ENCODE assay signal across 8 mouse cellular contexts in genomic region chr4:152313934-152314333, GRCm38 (mm10). TPM values are rescaled to one million over a fixed set of nuclear protein-coding genes. Genes with fewer than 3 reads are reported as not detected.
DNase-seq lines count a peak whose midpoint lies in the region; ATAC-seq and TF ChIP-seq lines count a peak whose summit lies in the region.

No protein-coding gene starts in this region.

- TF ChIP-seq POLR2A in cortical plate, adult 2 months (IDR thresholded peaks at IDR 0.05; ENCODE audit: extremely low read depth, insufficient read depth, low read length), result no peak

- no peak for ATAC-seq in liver, embryonic 14.5 days (ENCODE audit: insufficient read depth)
- no peak for ATAC-seq in liver, postnatal 0 days
- ATAC-seq in midbrain, postnatal 0 days (ENCODE audit: low FRiP score), result peak; percentile 41; the same call in 1 of the 2 replicates
- ATAC-seq in granulocyte monocyte progenitor cell, adult 5-6 weeks (replicated peaks; ENCODE audit: poor library complexity, severe bottlenecking), result no peak

- no peak overlapping the region for H3K4me2 ChIP-seq in liver, embryonic 14.5 days (ENCODE audit: low read depth)
- H3K4me2 ChIP-seq in liver, postnatal 0 days (ENCODE audit: low read depth, low read length), result no peak overlapping the region
- peak overlapping the region; percentile 71 for H3K4me2 ChIP-seq in midbrain, postnatal 0 days (ENCODE audit: low read depth, low read length, poor library complexity, severe bottlenecking)

- no peak overlapping the region for H3K27ac ChIP-seq in liver, embryonic 14.5 days
- no peak overlapping the region for H3K27ac ChIP-seq in liver, postnatal 0 days (ENCODE audit: low read depth)
- no peak overlapping the region for H3K27ac ChIP-seq in cortical plate, adult 2 months (ENCODE audit: insufficient read depth, low read length)
- H3K27ac ChIP-seq in hindbrain, embryonic 10.5 days, result 0 out of 2 replicates have a peak overlapping the region, but pooled peaks have one; percentile 8
- H3K27ac ChIP-seq in midbrain, postnatal 0 days (ENCODE audit: low read depth, low read length), result no peak overlapping the region

- no peak overlapping the region for H3K9ac ChIP-seq in liver, embryonic 14.5 days (replicated peaks)
- no peak overlapping the region for H3K9ac ChIP-seq in liver, postnatal 0 days (replicated peaks)
- H3K9ac ChIP-seq in midbrain, postnatal 0 days (replicated peaks; ENCODE audit: low read length, poor library complexity, severe bottlenecking), result peak overlapping the region; percentile 59

- H3K36me3 ChIP-seq in liver, embryonic 14.5 days (replicated peaks; ENCODE audit: control insufficient read depth, insufficient read depth, low read depth), result no peaks in the 10 kb centered on the region
- no peaks in the 10 kb centered on the region for H3K36me3 ChIP-seq in liver, postnatal 0 days (replicated peaks; ENCODE audit: insufficient read depth, low read length)
- peaks cover 3% of the 10 kb centered on the region; the same call in 1 of the 2 replicates for H3K36me3 ChIP-seq in hindbrain, embryonic 10.5 days
- H3K36me3 ChIP-seq in midbrain, postnatal 0 days (ENCODE audit: insufficient read depth, low read length), result peaks cover 2% of the 10 kb centered on the region; the same call in 1 of the 2 replicates

- H3K9me3 ChIP-seq in liver, embryonic 14.5 days (ENCODE audit: control insufficient read depth, low read length), result no peaks in the 10 kb centered on the region
- no peaks in the 10 kb centered on the region for H3K9me3 ChIP-seq in liver, postnatal 0 days (ENCODE audit: low read length)
- H3K9me3 ChIP-seq in hindbrain, embryonic 10.5 days, result no peaks in the 10 kb centered on the region
- no peaks in the 10 kb centered on the region for H3K9me3 ChIP-seq in midbrain, postnatal 0 days (ENCODE audit: low read length)

- no peak for DNase-seq in liver, embryonic 14.5 days (ENCODE audit: low read depth in 3 of 3, low spot score in 3 of 3)
- DNase-seq in liver, postnatal 0 days, result no peak
- DNase-seq in hindbrain, embryonic 10.5 days (ENCODE audit: low spot score), result peak; percentile 39
- peak; percentile 75 for DNase-seq in midbrain, postnatal 0 days (ENCODE audit: low spot score)
- DNase-seq in cerebellum, adult 18-20 months, result no peak
- DNase-seq in c-Kit-positive CD71-positive TER-119-positive erythroid progenitor cells, embryonic 14.5 days (ENCODE audit: low spot score), result no peak

- no peak for TF ChIP-seq EP300 in liver, embryonic 14.5 days (IDR thresholded peaks at IDR 0.05; ENCODE audit: low read depth)
- no peak for TF ChIP-seq EP300 in liver, postnatal 0 days (IDR thresholded peaks at IDR 0.05; ENCODE audit: low read depth)

- TF ChIP-seq CTCF in liver, embryonic 14.5 days (IDR thresholded peaks at IDR 0.05; ENCODE audit: low read depth), result peak; percentile 16; the same call in 1 of the 2 replicates
- no peak for TF ChIP-seq CTCF in liver, postnatal 0 days (IDR thresholded peaks at IDR 0.05; ENCODE audit: low read depth)
- TF ChIP-seq CTCF in cortical plate, adult 2 months (IDR thresholded peaks at IDR 0.05; ENCODE audit: extremely low read depth, insufficient read depth, low read length), result no peak
- TF ChIP-seq CTCF in midbrain, postnatal 0 days (IDR thresholded peaks at IDR 0.05), result peak; percentile 71

- H3K4me3 ChIP-seq in liver, embryonic 14.5 days (ENCODE audit: insufficient read depth in 1 of 2, low read depth in 2 of 2, low read length in 2 of 2), result no peak overlapping the region
- H3K4me3 ChIP-seq in liver, postnatal 0 days (ENCODE audit: low read depth, low read length), result no peak overlapping the region
- H3K4me3 ChIP-seq in cortical plate, adult 2 months (ENCODE audit: insufficient read depth, low read length), result peak overlapping the region; percentile 19; the same call in 1 of the 2 replicates
- H3K4me3 ChIP-seq in hindbrain, embryonic 10.5 days, result peak overlapping the region; percentile 45
- H3K4me3 ChIP-seq in midbrain, postnatal 0 days (ENCODE audit: low read depth, low read length), result peak overlapping the region; percentile 39

- H3K27me3 ChIP-seq in liver, embryonic 14.5 days (ENCODE audit: control insufficient read depth, insufficient read depth, low read length), result peaks cover 62% of the 10 kb centered on the region
- H3K27me3 ChIP-seq in liver, postnatal 0 days (ENCODE audit: insufficient read depth, low read length), result peaks cover 70% of the 10 kb centered on the region
- peaks cover 100% of the 10 kb centered on the region for H3K27me3 ChIP-seq in hindbrain, embryonic 10.5 days (ENCODE audit: insufficient read depth, poor library complexity, severe bottlenecking)
- H3K27me3 ChIP-seq in midbrain, postnatal 0 days (ENCODE audit: insufficient read depth, low read length), result peaks cover 77% of the 10 kb centered on the region

- H3K4me1 ChIP-seq in liver, embryonic 14.5 days (replicated peaks; ENCODE audit: control insufficient read depth in 2 of 2, insufficient read depth in 2 of 2, low read length in 1 of 2), result no peaks in the 10 kb centered on the region
- peaks cover 8% of the 10 kb centered on the region for H3K4me1 ChIP-seq in liver, postnatal 0 days (ENCODE audit: insufficient read depth)
- H3K4me1 ChIP-seq in cortical plate, adult 2 months (ENCODE audit: control insufficient read depth, insufficient read depth, low read length), result 0 out of 2 replicates have a peak, but pooled peaks cover 2% of the 10 kb centered on the region
- H3K4me1 ChIP-seq in hindbrain, embryonic 10.5 days (replicated peaks), result peaks cover 59% of the 10 kb centered on the region
- peaks cover 6% of the 10 kb centered on the region; the same call in 1 of the 2 replicates for H3K4me1 ChIP-seq in midbrain, postnatal 0 days (ENCODE audit: insufficient read depth, low read length)

RNA-seq across cellular contexts. Expression of gene Rnf207, which starts 4.9 kb away (rescaled TPM):
- polyA plus RNA-seq in liver, embryonic 14.5 days (2012; rRNA removed), result 0.16 and 0.18 TPM in 2 replicates
- 0.04 TPM in 1 of 2 replicates, not detected in the other for polyA plus RNA-seq in liver, embryonic 14.5 days (2014; fragmentation: Nextera tagmentation; extraction: Ambion mirVana)
- polyA plus RNA-seq in liver, postnatal 0 days (2015; fragmentation: Nextera tagmentation; extraction: Ambion mirVana), result 0.13 TPM in 1 of 2 replicates, not detected in the other
- polyA plus RNA-seq in cortical plate, adult 2 months (2012; rRNA removed), result 22.2 and 25.0 TPM in 2 replicates
- 3.0 and 3.3 TPM in 2 replicates for polyA plus RNA-seq in hindbrain, embryonic 10.5 days (2016; fragmentation: Nextera tagmentation; extraction: Ambion mirVana)
- total RNA-seq in midbrain, postnatal 0 days (2014; rRNA removed), result 7.6 and 15.2 TPM in 2 replicates
- 7.2 and 8.8 TPM in 2 replicates for polyA plus RNA-seq in midbrain, postnatal 0 days (2015; fragmentation: Nextera tagmentation; extraction: Ambion mirVana)
- total RNA-seq in granulocyte monocyte progenitor cell, adult 5-6 weeks (2014; fragmentation: Nextera tagmentation), result not detected in 2 replicates
- total RNA-seq in granulocyte monocyte progenitor cell, adult 5-6 weeks (2017), result not detected in 2 replicates

RNA-seq across cellular contexts. Expression of gene Rpl22, which starts 11.6 kb away (rescaled TPM):
- polyA plus RNA-seq in liver, embryonic 14.5 days (2012; rRNA removed), result 163 and 443 TPM in 2 replicates
- polyA plus RNA-seq in liver, embryonic 14.5 days (2014; fragmentation: Nextera tagmentation; extraction: Ambion mirVana), result 298 and 303 TPM in 2 replicates
- 207 and 213 TPM in 2 replicates for polyA plus RNA-seq in liver, postnatal 0 days (2015; fragmentation: Nextera tagmentation; extraction: Ambion mirVana)
- 201 and 216 TPM in 2 replicates for polyA plus RNA-seq in cortical plate, adult 2 months (2012; rRNA removed)
- polyA plus RNA-seq in hindbrain, embryonic 10.5 days (2016; fragmentation: Nextera tagmentation; extraction: Ambion mirVana), result 276 and 327 TPM in 2 replicates
- total RNA-seq in midbrain, postnatal 0 days (2014; rRNA removed), result 177 and 203 TPM in 2 replicates
- polyA plus RNA-seq in midbrain, postnatal 0 days (2015; fragmentation: Nextera tagmentation; extraction: Ambion mirVana), result 125 and 148 TPM in 2 replicates
- 1,942 and 1,984 TPM in 2 replicates for total RNA-seq in granulocyte monocyte progenitor cell, adult 5-6 weeks (2014; fragmentation: Nextera tagmentation)
- 2,435 and 2,975 TPM in 2 replicates for total RNA-seq in granulocyte monocyte progenitor cell, adult 5-6 weeks (2017)

RNA-seq across cellular contexts. Expression of gene Icmt, which starts 16.9 kb away (rescaled TPM):
- polyA plus RNA-seq in liver, embryonic 14.5 days (2012; rRNA removed), result 6.0 and 6.5 TPM in 2 replicates
- polyA plus RNA-seq in liver, embryonic 14.5 days (2014; fragmentation: Nextera tagmentation; extraction: Ambion mirVana), result 7.0 and 10.1 TPM in 2 replicates
- polyA plus RNA-seq in liver, postnatal 0 days (2015; fragmentation: Nextera tagmentation; extraction: Ambion mirVana), result 5.9 and 6.9 TPM in 2 replicates
- 32.9 and 35.2 TPM in 2 replicates for polyA plus RNA-seq in cortical plate, adult 2 months (2012; rRNA removed)
- 22.3 and 29.1 TPM in 2 replicates for polyA plus RNA-seq in hindbrain, embryonic 10.5 days (2016; fragmentation: Nextera tagmentation; extraction: Ambion mirVana)
- total RNA-seq in midbrain, postnatal 0 days (2014; rRNA removed), result 34.6 and 38.9 TPM in 2 replicates
- 15.7 and 17.9 TPM in 2 replicates for polyA plus RNA-seq in midbrain, postnatal 0 days (2015; fragmentation: Nextera tagmentation; extraction: Ambion mirVana)
- 14.3 and 17.9 TPM in 2 replicates for total RNA-seq in granulocyte monocyte progenitor cell, adult 5-6 weeks (2014; fragmentation: Nextera tagmentation)
- total RNA-seq in granulocyte monocyte progenitor cell, adult 5-6 weeks (2017), result 13.0 and 13.9 TPM in 2 replicates

RNA-seq across cellular contexts. Expression of gene Hes3, which starts 22.5 kb away (rescaled TPM):
- not detected in 2 replicates for polyA plus RNA-seq in liver, embryonic 14.5 days (2012; rRNA removed)
- not detected in 2 replicates for polyA plus RNA-seq in liver, embryonic 14.5 days (2014; fragmentation: Nextera tagmentation; extraction: Ambion mirVana)
- polyA plus RNA-seq in liver, postnatal 0 days (2015; fragmentation: Nextera tagmentation; extraction: Ambion mirVana), result not detected in 2 replicates
- polyA plus RNA-seq in cortical plate, adult 2 months (2012; rRNA removed), result 1.1 and 1.2 TPM in 2 replicates
- 9.2 and 17.3 TPM in 2 replicates for polyA plus RNA-seq in hindbrain, embryonic 10.5 days (2016; fragmentation: Nextera tagmentation; extraction: Ambion mirVana)
- total RNA-seq in midbrain, postnatal 0 days (2014; rRNA removed), result not detected in 2 replicates
- 0.19 and 0.36 TPM in 2 replicates for polyA plus RNA-seq in midbrain, postnatal 0 days (2015; fragmentation: Nextera tagmentation; extraction: Ambion mirVana)
- total RNA-seq in granulocyte monocyte progenitor cell, adult 5-6 weeks (2014; fragmentation: Nextera tagmentation), result not detected in 2 replicates
- not detected in 2 replicates for total RNA-seq in granulocyte monocyte progenitor cell, adult 5-6 weeks (2017)

RNA-seq across cellular contexts. Expression of gene Chd5, which starts 24.5 kb away (rescaled TPM):
- polyA plus RNA-seq in liver, embryonic 14.5 days (2012; rRNA removed), result 0.09 TPM in 2 replicates
- 0.18 TPM in 1 of 2 replicates, not detected in the other for polyA plus RNA-seq in liver, embryonic 14.5 days (2014; fragmentation: Nextera tagmentation; extraction: Ambion mirVana)
- 0.38 TPM in 1 of 2 replicates, not detected in the other for polyA plus RNA-seq in liver, postnatal 0 days (2015; fragmentation: Nextera tagmentation; extraction: Ambion mirVana)
- polyA plus RNA-seq in cortical plate, adult 2 months (2012; rRNA removed), result 67.5 and 75.5 TPM in 2 replicates
- 0.09 and 0.10 TPM in 2 replicates for polyA plus RNA-seq in hindbrain, embryonic 10.5 days (2016; fragmentation: Nextera tagmentation; extraction: Ambion mirVana)
- 95.0 and 98.6 TPM in 2 replicates for total RNA-seq in midbrain, postnatal 0 days (2014; rRNA removed)
- polyA plus RNA-seq in midbrain, postnatal 0 days (2015; fragmentation: Nextera tagmentation; extraction: Ambion mirVana), result 77.6 and 107 TPM in 2 replicates
- total RNA-seq in granulocyte monocyte progenitor cell, adult 5-6 weeks (2014; fragmentation: Nextera tagmentation), result not detected in 2 replicates
- 0.04 TPM in 1 of 2 replicates, not detected in the other for total RNA-seq in granulocyte monocyte progenitor cell, adult 5-6 weeks (2017)

Comparison
In these comparisons a context has a peak if more than half of its experiments do, and no peak if none do; other contexts are left out.
1. CTCF ChIP-seq: peak in liver, embryonic 14.5 days (single experiment) and midbrain, postnatal 0 days (single experiment); none in liver, postnatal 0 days (single experiment) and cortical plate, adult 2 months (single experiment).
2. DNase-seq: peak in hindbrain, embryonic 10.5 days (single experiment) and midbrain, postnatal 0 days (single experiment); none in liver, embryonic 14.5 days (0 of 3), liver, postnatal 0 days (single experiment), cerebellum, adult 18-20 months (0 of 2) and c-Kit-positive CD71-positive TER-119-positive erythroid progenitor cells, embryonic 14.5 days (single experiment).
3. H3K4me3 ChIP-seq: peak in cortical plate, adult 2 months (single experiment), hindbrain, embryonic 10.5 days (single experiment) and midbrain, postnatal 0 days (single experiment); none in liver, embryonic 14.5 days (0 of 2) and liver, postnatal 0 days (single experiment).